Mouse (Mus musculus) myocyte (in vitro differentiated cells): ENCODE data around the gene Zfp612. TPM values are rescaled to one million over a fixed set of nuclear protein-coding genes. Genes with fewer than 3 reads are reported as not detected.

Experiments used
- H3K27me3 ChIP-seq: one replicate; pipeline ENCODE4 v1.6.1; 2011; ENCODE audit not compliant: control insufficient read depth, insufficient read depth, insufficient read length
- H3K36me3 ChIP-seq: one replicate; pipeline ENCODE4 v1.6.1; 2011; ENCODE audit not compliant: control insufficient read depth, insufficient read depth
- H3K4me2 ChIP-seq: one replicate; pipeline ENCODE4 v1.6.1; 2011; ENCODE audit warnings: low read depth, control low read depth
- H3K4me3 ChIP-seq: one replicate; pipeline ENCODE4 v1.5.1; 2011; ENCODE audit warnings: mild to moderate bottlenecking, control low read depth, moderate library complexity
- H3K79me2 ChIP-seq: one replicate; pipeline ENCODE4 v1.6.1; 2011; ENCODE audit not compliant: control insufficient read depth, insufficient read depth
- H3ac ChIP-seq: one replicate; pipeline ENCODE4 v1.6.1; 2011; ENCODE audit not compliant: control insufficient read depth, insufficient read length
- CEBPB ChIP-seq: IDR thresholded peaks from 2 replicates; pipeline ENCODE4 v1.6.1; 2011; ENCODE audit warnings: mild to moderate bottlenecking, moderate library complexity; ENCODE audit not compliant: poor library complexity, insufficient read depth, severe bottlenecking
- E2F4 ChIP-seq: IDR thresholded peaks from one replicate; pipeline ENCODE4 v1.6.1; 2011; ENCODE audit warnings: mild to moderate bottlenecking, control low read depth, moderate library complexity; ENCODE audit not compliant: insufficient read depth
- MAX ChIP-seq: IDR thresholded peaks from one replicate; pipeline ENCODE4 v1.6.1; 2011; ENCODE audit warnings: low read depth, mild to moderate bottlenecking, control low read depth
- MYOD1 ChIP-seq, 3 experiments: IDR thresholded peaks; one replicate each; pipeline ENCODE4 v1.6.1; 2011; ENCODE audit warnings: control low read depth in 2 of 3, low read depth in 2 of 3, mild to moderate bottlenecking in 2 of 3, moderate library complexity in 1 of 3; ENCODE audit not compliant: insufficient read length in 2 of 3, control insufficient read depth in 1 of 3
- MYOG ChIP-seq, 3 experiments: IDR thresholded peaks; one replicate each; pipeline ENCODE4 v1.6.1; 2011; ENCODE audit warnings: control low read depth in 2 of 3, low read depth in 2 of 3, mild to moderate bottlenecking in 2 of 3; ENCODE audit not compliant: insufficient read length in 2 of 3, control insufficient read depth in 1 of 3, insufficient read depth in 1 of 3
- POLR2A ChIP-seq: IDR thresholded peaks from one replicate; pipeline ENCODE4 v1.6.1; 2011; ENCODE audit warnings: low read depth, mild to moderate bottlenecking, control low read depth, moderate library complexity; ENCODE audit not compliant: insufficient read length
- POLR2AphosphoS2 ChIP-seq: IDR thresholded peaks from one replicate; pipeline ENCODE4 v1.6.1; 2011; ENCODE audit warnings: low read depth, control low read depth; ENCODE audit not compliant: insufficient read length
- REST ChIP-seq: IDR thresholded peaks from one replicate; pipeline ENCODE4 v1.6.1; 2011; ENCODE audit warnings: mild to moderate bottlenecking, control low read depth, moderate library complexity; ENCODE audit not compliant: insufficient read depth, insufficient read length
- SRF ChIP-seq: IDR thresholded peaks from one replicate; pipeline ENCODE4 v1.6.1; 2011; ENCODE audit warnings: low read depth; ENCODE audit not compliant: control insufficient read depth, insufficient read length
- TCF12 ChIP-seq: IDR thresholded peaks from one replicate; pipeline ENCODE4 v1.6.1; 2011; ENCODE audit warnings: mild to moderate bottlenecking, control low read depth; ENCODE audit not compliant: poor library complexity, insufficient read depth, severe bottlenecking
- TCF3 ChIP-seq: IDR thresholded peaks from one replicate; pipeline ENCODE4 v1.6.1; 2011; ENCODE audit warnings: low read depth, control low read depth; ENCODE audit not compliant: insufficient read length
- USF1 ChIP-seq: IDR thresholded peaks from one replicate; pipeline ENCODE4 v1.6.1; 2011; ENCODE audit warnings: low read depth, mild to moderate bottlenecking, control low read depth, moderate library complexity
- polyA plus RNA-seq: library from polyadenylated mRNA; unstranded; fragments of >200 nt; fragmentation: generic; extraction: Trizol; gene quantifications from one replicate; pipeline ENCODE4 v1.2.1, GENCODE M21; 2012; ENCODE audit warnings: missing spikeins

Gene Zfp612
- polyA plus RNA-seq, 1 experiment: not detected

- no peaks in the 10 kb centered on the region for H3K79me2 ChIP-seq
- H3K27me3 ChIP-seq: peaks cover 30% of the 10 kb centered on the region
- no peak overlapping the region for H3ac ChIP-seq
- H3K4me3 ChIP-seq: no peak overlapping the region
- H3K4me2 ChIP-seq: no peak overlapping the region
- no peaks in the 10 kb centered on the region for H3K36me3 ChIP-seq
- TF ChIP-seq POLR2AphosphoS2: no peak
- no peak for TF ChIP-seq POLR2A
- TF ChIP-seq TCF3: no peak
- no peak for TF ChIP-seq TCF12
- no peak for TF ChIP-seq SRF
- no peak for TF ChIP-seq MAX
- no peak for TF ChIP-seq MYOG (IDR thresholded peaks at IDR 0.05; ENCODE audit: control insufficient read depth in 1 of 3, insufficient read depth in 1 of 3, insufficient read length in 2 of 3, low read depth in 2 of 3)
- no peak for TF ChIP-seq CEBPB
- no peak for TF ChIP-seq USF1
- TF ChIP-seq E2F4: no peak
- TF ChIP-seq REST: no peak
- no peak for TF ChIP-seq MYOD1 (IDR thresholded peaks at IDR 0.05; ENCODE audit: control insufficient read depth in 1 of 3, insufficient read length in 2 of 3, low read depth in 2 of 3)
These were observed 3.0 kb downstream of the Zfp612 start for GRCm38 (mm10) chr8:110082416-110083105.

GRCm38 (mm10) chr8:110091869-110092268, 12.3 kb downstream of the Zfp612 start:
- TF ChIP-seq REST: no peak
- TF ChIP-seq E2F4: no peak
- TF ChIP-seq MAX: no peak
- TF ChIP-seq TCF12: no peak
- TF ChIP-seq SRF: no peak
- no peak for TF ChIP-seq MYOG (IDR thresholded peaks at IDR 0.05; ENCODE audit: control insufficient read depth in 1 of 3, insufficient read depth in 1 of 3, insufficient read length in 2 of 3, low read depth in 2 of 3)
- no peak for TF ChIP-seq CEBPB
- TF ChIP-seq USF1: no peak
- no peak for TF ChIP-seq POLR2A
- no peak for TF ChIP-seq POLR2AphosphoS2
- no peak for TF ChIP-seq MYOD1 (IDR thresholded peaks at IDR 0.05; ENCODE audit: control insufficient read depth in 1 of 3, insufficient read length in 2 of 3, low read depth in 2 of 3)
- TF ChIP-seq TCF3: no peak
- Histone ChIP-seq H3K79me2 (no peaks in the 10 kb centered on the region), H3K36me3 (no peaks in the 10 kb centered on the region)

GRCm38 (mm10) chr8:110100907-110101306, 21.4 kb downstream of the Zfp612 start, which contains the start of gene Gm21964:
TSS of gene Gm21964 (plus strand) at chr8:110101207.
- TF ChIP-seq SRF: no peak
- Histone ChIP-seq H3K36me3 (no peaks in the 10 kb centered on the region), H3K4me3 (no peak within 1 kb of the TSS), H3K27me3 (no peaks in the 10 kb centered on the region), H3K4me2 (no peak within 1 kb of the TSS), H3K79me2 (no peaks in the 10 kb centered on the region), H3ac (no peak within 1 kb of the TSS)

More at GRCm38 (mm10) chr8:110091869-110092268, 12.3 kb downstream of the Zfp612 start:
- H3K27me3 ChIP-seq: peaks cover under 1% of the 10 kb centered on the region
- H3K4me2 ChIP-seq: no peak overlapping the region
- no peak overlapping the region for H3K4me3 ChIP-seq
- H3ac ChIP-seq: no peak overlapping the region

DNA sequence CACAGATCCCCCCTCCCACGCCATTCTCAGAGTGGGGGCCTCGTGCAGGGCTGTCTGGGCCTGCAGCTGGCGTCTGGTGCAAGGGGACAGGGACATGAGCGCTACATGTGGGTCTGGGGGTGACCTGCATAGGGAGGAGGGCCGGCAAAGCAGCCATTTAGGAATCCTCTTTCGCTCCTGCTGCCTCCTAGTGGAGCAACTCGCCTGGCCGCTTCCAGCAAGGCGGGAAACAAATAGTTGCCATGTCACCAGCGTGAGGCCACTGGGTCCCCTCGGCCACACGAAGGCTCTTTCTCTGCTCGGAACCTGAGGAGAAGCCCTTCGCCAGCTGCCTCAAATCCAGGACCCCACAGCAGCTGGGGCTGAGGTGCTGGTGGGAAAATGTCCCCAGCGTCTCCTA, 22.1 kb downstream of the Zfp612 start:
- Histone ChIP-seq H3K4me2 (no peak overlapping the region), H3K79me2 (no peaks in the 10 kb centered on the region), H3ac (no peak overlapping the region), H3K36me3 (no peaks in the 10 kb centered on the region), H3K27me3 (no peaks in the 10 kb centered on the region), H3K4me3 (no peak overlapping the region)
- no peak for TF ChIP-seq SRF
- TF ChIP-seq MAX: no peak
- TF ChIP-seq POLR2A: no peak
- no peak for TF ChIP-seq POLR2AphosphoS2
- no peak for TF ChIP-seq MYOG (IDR thresholded peaks at IDR 0.05; ENCODE audit: control insufficient read depth in 1 of 3, insufficient read depth in 1 of 3, insufficient read length in 2 of 3, low read depth in 2 of 3)
- no peak for TF ChIP-seq MYOD1 (IDR thresholded peaks at IDR 0.05; ENCODE audit: control insufficient read depth in 1 of 3, insufficient read length in 2 of 3, low read depth in 2 of 3)
- TF ChIP-seq TCF12: no peak
- TF ChIP-seq TCF3: no peak
- no peak for TF ChIP-seq E2F4
- TF ChIP-seq CEBPB: no peak
- TF ChIP-seq REST: no peak
- no peak for TF ChIP-seq USF1

DNA sequence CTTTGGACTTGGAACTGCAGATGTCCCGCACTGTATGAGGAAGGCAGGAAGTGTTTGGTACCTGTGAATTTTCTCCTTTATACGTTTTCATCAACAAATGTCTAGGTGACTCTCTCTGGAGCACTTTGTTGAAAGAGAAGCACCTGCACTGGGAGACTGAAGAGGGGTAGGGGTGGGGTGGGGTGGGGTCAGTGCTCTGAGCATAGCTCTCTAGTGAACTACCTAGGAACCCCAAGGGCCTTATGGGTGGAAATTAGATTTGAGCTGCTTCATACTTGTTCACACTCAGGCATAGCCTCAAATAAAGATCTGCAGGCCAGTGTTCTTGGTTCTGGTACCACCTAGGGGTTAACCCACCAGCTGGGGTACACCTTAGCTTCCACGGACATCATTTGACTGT, 23.1 kb downstream of the Zfp612 start, which contains the start of gene Gm17720:
Gm17720 (minus strand) TSS at position 101 of the 400 bp plus-strand sequence.
- no peaks in the 10 kb centered on the region for H3K36me3 ChIP-seq
- no peak for TF ChIP-seq REST
- TF ChIP-seq USF1: no peak
- no peak for TF ChIP-seq POLR2AphosphoS2
- no peak for TF ChIP-seq TCF12
- no peak for TF ChIP-seq MYOG (IDR thresholded peaks at IDR 0.05; ENCODE audit: control insufficient read depth in 1 of 3, insufficient read depth in 1 of 3, insufficient read length in 2 of 3, low read depth in 2 of 3)
- TF ChIP-seq MAX: no peak
- no peak for TF ChIP-seq MYOD1 (IDR thresholded peaks at IDR 0.05; ENCODE audit: control insufficient read depth in 1 of 3, insufficient read length in 2 of 3, low read depth in 2 of 3)
- TF ChIP-seq TCF3: no peak
- no peak for TF ChIP-seq E2F4
- TF ChIP-seq SRF: no peak
- no peak for TF ChIP-seq POLR2A
- TF ChIP-seq CEBPB: no peak
- no peak within 1 kb of the TSS for H3K4me2 ChIP-seq
- no peaks in the 10 kb centered on the region for H3K27me3 ChIP-seq
- H3K4me3 ChIP-seq: no peak within 1 kb of the TSS
- no peaks in the 10 kb centered on the region for H3K79me2 ChIP-seq
- H3ac ChIP-seq: no peak within 1 kb of the TSS
